Mouse (Mus musculus) forebrain, embryonic 12.5 days (tissue): Measurements from ENCODE around the gene Prune1. TPM values are rescaled to one million over a fixed set of nuclear protein-coding genes. Genes with fewer than 3 reads are reported as not detected.
A peak's percentile ranks its signal among the peaks of the same experiment; 100 is the strongest.
"Not testable (repeated sequence)": the region's sequence is repeated elsewhere in the genome, so short reads cannot be mapped to it uniquely, and the experiment has no call there.

ENCODE experiments used
- ATAC-seq: fragments of 200-750 bp; cut with Nextera tagmentation; 2 replicates; pipeline ENCODE4 v1.8.0; 2017; ENCODE audit warnings: moderate TSS enrichment; ENCODE audit not compliant: low FRiP score
- H3K27ac ChIP-seq: fragments of 300-500 bp; sonication (generic); 2 replicates; pipeline ENCODE4 v1.5.1; 2016; ENCODE audit warnings: mild to moderate bottlenecking
- H3K27me3 ChIP-seq: fragments of 300-500 bp; sonication (generic); 2 replicates; pipeline ENCODE4 v1.6.1; 2016; ENCODE audit warnings: mild to moderate bottlenecking
- H3K36me3 ChIP-seq: fragments of 300-500 bp; sonication (generic); replicated peaks from 2 replicates; pipeline ENCODE4 v1.6.1; 2016; ENCODE audit warnings: mild to moderate bottlenecking
- H3K4me1 ChIP-seq: fragments of 300-500 bp; sonication (generic); 2 replicates; pipeline ENCODE4 v1.6.1; 2016
- H3K4me2 ChIP-seq: fragments of 300-500 bp; sonication (generic); 2 replicates; pipeline ENCODE4 v1.6.1; 2016; ENCODE audit warnings: mild to moderate bottlenecking, moderate library complexity
- H3K4me3 ChIP-seq: fragments of 300-500 bp; sonication (generic); replicated peaks from 2 replicates; pipeline ENCODE4 v1.5.1; 2016; ENCODE audit warnings: mild to moderate bottlenecking
- H3K9ac ChIP-seq: fragments of 300-500 bp; sonication (generic); 2 replicates; pipeline ENCODE4 v1.6.1; 2016; ENCODE audit warnings: mild to moderate bottlenecking
- H3K9me3 ChIP-seq: fragments of 300-500 bp; sonication (generic); 2 replicates; pipeline ENCODE4 v1.6.1; 2016
- WGBS: fragments of 180-500 bp; shearing (Covaris S2); methylation state at CpG from one replicate; pipeline ENCODE4 v1.1.7; 2016; 5-methylcytosine and 5-hydroxymethylcytosine counted together
- polyA plus RNA-seq: library from polyadenylated mRNA; unstranded; fragments of >200 nt; fragmentation: Nextera tagmentation; extraction: Ambion mirVana; gene quantifications from 2 replicates; pipeline ENCODE4 v1.2.1, GENCODE M21; 2016

Gene Prune1
- polyA plus RNA-seq, 1 experiment from 2014 or later: 30.9 TPM

- H3K4me3 ChIP-seq: peak overlapping the region; percentile 96
- H3K9ac ChIP-seq: peak overlapping the region; percentile 98
- peaks cover 56% of the 10 kb centered on the region for H3K4me1 ChIP-seq
- peaks cover 37% of the 10 kb centered on the region for H3K36me3 ChIP-seq
- under 1% methylated on average over 42 of the region's 43 CpGs for WGBS
- peak; percentile 2; the same call in 1 of the 2 replicates for ATAC-seq
- H3K27me3 ChIP-seq: no peaks in the 10 kb centered on the region
- no peaks in the 10 kb centered on the region for H3K9me3 ChIP-seq
- H3K27ac ChIP-seq: peak overlapping the region; percentile 98
- H3K4me2 ChIP-seq: peak overlapping the region; percentile 91
Observed at GRCm38 (mm10) chr3:95228894-95229780, 52.7 kb downstream of the Prune1 start.

- Histone ChIP-seq H3K36me3 (peaks cover 35% of the 10 kb centered on the region), H3K9me3 (no peaks in the 10 kb centered on the region), H3K4me2 (peak within 1 kb of the TSS; percentile 91), H3K27ac (peak within 1 kb of the TSS; percentile 98), H3K4me3 (peak within 1 kb of the TSS; percentile 96), H3K4me1 (peaks cover 59% of the 10 kb centered on the region), H3K9ac (peak within 1 kb of the TSS; percentile 98), H3K27me3 (no peaks in the 10 kb centered on the region)
- under 1% methylated on average over 64 of the region's 64 CpGs for WGBS
- ATAC-seq: peak; percentile 90
Observed at GRCm38 (mm10) chr3:95228148-95228893, 53.6 kb downstream of the Prune1 start, which contains the start of gene Cdc42se1. Cdc42se1 (plus strand) TSS chr3:95228732.

GRCm38 (mm10) chr3:95227214-95227613 is 54.7 kb downstream of the Prune1 start:
- Histone ChIP-seq H3K27me3 (no peaks in the 10 kb centered on the region), H3K4me3 (peak overlapping the region; percentile 96), H3K4me1 (peaks cover 59% of the 10 kb centered on the region), H3K36me3 (peaks cover 35% of the 10 kb centered on the region), H3K27ac (peak overlapping the region; percentile 98), H3K9me3 (no peaks in the 10 kb centered on the region), H3K4me2 (peak overlapping the region; percentile 91), H3K9ac (peak overlapping the region; percentile 98)
- no peak for ATAC-seq
- WGBS: 15% methylated on average over 1 of the region's 1 CpGs

GRCm38 (mm10) chr3:95224295-95224694 is 57.6 kb downstream of the Prune1 start:
- Histone ChIP-seq H3K27ac (no peak overlapping the region), H3K9me3 (no peaks in the 10 kb centered on the region), H3K4me1 (peaks cover 34% of the 10 kb centered on the region), H3K36me3 (peaks cover 55% of the 10 kb centered on the region), H3K4me2 (peak overlapping the region; percentile 33), H3K4me3 (no peak overlapping the region), H3K9ac (no peak overlapping the region), H3K27me3 (no peaks in the 10 kb centered on the region)
- WGBS: 16% methylated on average over 6 of the region's 6 CpGs
- ATAC-seq: no peak

GRCm38 (mm10) chr3:95223041-95223440 is 58.8 kb downstream of the Prune1 start:
- ATAC-seq: no peak
- 96% methylated on average over 2 of the region's 2 CpGs for WGBS
- H3K9me3 ChIP-seq: no peaks in the 10 kb centered on the region
- H3K36me3 ChIP-seq: peaks cover 68% of the 10 kb centered on the region
- no peak overlapping the region for H3K4me3 ChIP-seq
- H3K4me1 ChIP-seq: peaks cover 40% of the 10 kb centered on the region
- no peaks in the 10 kb centered on the region for H3K27me3 ChIP-seq
- H3K4me2 ChIP-seq: no peak overlapping the region
- no peak overlapping the region for H3K27ac ChIP-seq
- no peak overlapping the region for H3K9ac ChIP-seq

- Histone ChIP-seq H3K9me3 (no peaks in the 10 kb centered on the region), H3K27ac (peak overlapping the region; percentile 98), H3K4me3 (peak overlapping the region; percentile 75), H3K27me3 (no peaks in the 10 kb centered on the region), H3K4me2 (peak overlapping the region; percentile 62), H3K9ac (peak overlapping the region; percentile 85; the same call in 1 of the 2 replicates), H3K4me1 (peaks cover 16% of the 10 kb centered on the region), H3K36me3 (peaks cover 70% of the 10 kb centered on the region)
- WGBS: 76% methylated on average over 6 of the region's 6 CpGs
- no peak for ATAC-seq
Observed at GRCm38 (mm10) chr3:95218466-95219137, 63.3 kb downstream of the Prune1 start.

- Histone ChIP-seq H3K36me3 (peaks cover 59% of the 10 kb centered on the region), H3K4me2 (peak within 1 kb of the TSS; percentile 62), H3K9me3 (no peaks in the 10 kb centered on the region), H3K27ac (peak within 1 kb of the TSS; percentile 98), H3K4me3 (peak within 1 kb of the TSS; percentile 75), H3K9ac (peak within 1 kb of the TSS; percentile 85), H3K27me3 (no peaks in the 10 kb centered on the region), H3K4me1 (peaks cover 16% of the 10 kb centered on the region)
- ATAC-seq: peak; percentile 89
- under 1% methylated on average over 53 of the region's 56 CpGs for WGBS
Observed at GRCm38 (mm10) chr3:95217255-95218134, 64.4 kb downstream of the Prune1 start, which contains the start of gene Gabpb2. Gabpb2 (minus strand) TSS chr3:95217916.

- Histone ChIP-seq H3K9me3 (no peaks in the 10 kb centered on the region), H3K4me1 (peaks cover 16% of the 10 kb centered on the region), H3K36me3 (peaks cover 56% of the 10 kb centered on the region), H3K27ac (peak overlapping the region; percentile 21; the same call in 1 of the 2 replicates), H3K9ac (peak overlapping the region; percentile 85; the same call in 1 of the 2 replicates), H3K27me3 (no peaks in the 10 kb centered on the region), H3K4me3 (peak overlapping the region; percentile 75), H3K4me2 (peak overlapping the region; percentile 62)
- 29% methylated on average over 4 of the region's 4 CpGs for WGBS
- ATAC-seq: no peak; the same call in 1 of the 2 replicates
Observed at GRCm38 (mm10) chr3:95216655-95217254, 65.1 kb downstream of the Prune1 start.

GRCm38 (mm10) chr3:95213609-95213975 is 68.3 kb downstream of the Prune1 start:
- H3K36me3 ChIP-seq: peaks cover 34% of the 10 kb centered on the region
- H3K9ac ChIP-seq: no peak overlapping the region
- no peaks in the 10 kb centered on the region for H3K27me3 ChIP-seq
- no peak overlapping the region for H3K4me3 ChIP-seq
- no peak overlapping the region for H3K27ac ChIP-seq
- no peak overlapping the region for H3K4me2 ChIP-seq
- H3K9me3 ChIP-seq: no peaks in the 10 kb centered on the region
- peaks cover 16% of the 10 kb centered on the region for H3K4me1 ChIP-seq
- ATAC-seq: no peak
- 100% methylated on average over 1 of the region's 1 CpGs for whole genome bisulfite sequencing

GRCm38 (mm10) chr3:95212889-95213608 is 68.8 kb downstream of the Prune1 start:
- WGBS: 90% methylated on average over 9 of the region's 10 CpGs
- ATAC-seq: not testable (repeated sequence)

More at GRCm38 (mm10) chr3:95212889-95213608, 68.8 kb downstream of the Prune1 start:
- peaks cover 11% of the 10 kb centered on the region for H3K4me1 ChIP-seq
- not testable (repeated sequence) for H3K4me3 ChIP-seq, H3K27me3 ChIP-seq, H3K27ac ChIP-seq, H3K4me2 ChIP-seq, H3K9ac ChIP-seq, H3K9me3 ChIP-seq
- H3K36me3 ChIP-seq: peaks cover 28% of the 10 kb centered on the region
